Mouse (Mus musculus): ENCODE measurements around the gene Mnd1. TPM values are rescaled to one million over a fixed set of nuclear protein-coding genes. Genes with fewer than 3 reads are reported as not detected.

The Mnd1 gene
- polyA plus RNA-seq, 1 experiment from 2014 or later: 13.4 TPM

DNA sequence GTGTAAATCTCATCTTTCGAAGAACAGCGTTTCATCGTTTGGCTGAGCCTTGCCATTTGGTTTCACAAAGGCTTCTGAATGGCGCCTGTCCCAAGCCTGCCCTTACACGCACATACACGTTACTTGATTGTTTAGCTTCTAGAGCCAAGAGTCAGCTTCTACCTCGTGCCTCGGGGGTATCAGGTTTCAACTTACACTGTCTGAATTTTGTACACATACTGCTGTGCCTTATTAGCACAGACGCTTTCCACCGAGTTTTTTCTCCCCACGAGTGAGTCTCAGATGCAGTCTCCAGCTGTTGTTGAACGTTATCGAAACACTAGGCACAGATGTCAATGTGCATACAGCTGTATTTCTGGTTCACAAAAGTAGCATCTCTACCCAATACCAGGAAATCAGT lies 96.3 kb downstream of the Mnd1 start:
- 35% methylated on average over 13 of the region's 13 CpGs for WGBS
- Histone ChIP-seq H3K27ac (replicated peaks) (peak overlapping the region; percentile 80), H3K4me3 (0 out of 2 replicates have a peak overlapping the region, but pooled peaks have one; percentile 2), H3K36me3 (replicated peaks) (no peaks in the 10 kb centered on the region), H3K27me3 (replicated peaks; ENCODE audit: low read depth, poor library complexity, severe bottlenecking) (no peaks in the 10 kb centered on the region), H3K9me3 (peaks cover 13% of the 10 kb centered on the region; the same call in 1 of the 2 replicates), H3K4me1 (peaks cover 24% of the 10 kb centered on the region)
- peak; percentile 69 for DNase-seq (ENCODE audit: low spot score)

DNA sequence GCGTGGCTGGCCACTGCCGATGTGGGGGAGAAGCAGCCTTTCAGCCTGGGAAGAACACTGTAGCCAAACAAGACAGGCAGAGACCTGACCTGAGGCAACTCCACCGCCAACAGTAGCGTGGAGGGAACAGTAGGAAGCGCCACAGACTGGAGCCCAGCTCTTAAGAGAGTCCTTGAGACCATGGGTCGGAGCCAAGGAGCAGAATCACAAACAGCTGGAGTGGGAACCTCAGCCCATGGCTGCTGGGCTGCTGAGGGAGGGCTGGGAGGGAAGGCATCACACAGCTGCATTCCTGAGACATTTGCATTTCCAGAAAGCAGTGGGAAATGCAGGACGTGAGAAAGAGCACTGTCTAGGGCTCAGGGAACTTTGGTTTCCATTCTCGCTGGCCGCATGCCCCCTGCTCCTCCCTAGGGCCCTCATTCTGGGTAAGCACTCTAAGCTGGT lies 106.8 kb downstream of the Mnd1 start:
- Histone ChIP-seq H3K27me3 (replicated peaks; ENCODE audit: low read depth, poor library complexity, severe bottlenecking) (no peaks in the 10 kb centered on the region), H3K36me3 (replicated peaks) (no peaks in the 10 kb centered on the region), H3K4me1 (peaks cover 19% of the 10 kb centered on the region), H3K9me3 (no peaks in the 10 kb centered on the region), H3K27ac (replicated peaks) (peak overlapping the region; percentile 59), H3K4me3 (peak overlapping the region; percentile 36; the same call in 1 of the 2 replicates)
- WGBS: 7% methylated on average over 9 of the region's 9 CpGs
- DNase-seq (ENCODE audit: low spot score): peak; percentile 52

DNA sequence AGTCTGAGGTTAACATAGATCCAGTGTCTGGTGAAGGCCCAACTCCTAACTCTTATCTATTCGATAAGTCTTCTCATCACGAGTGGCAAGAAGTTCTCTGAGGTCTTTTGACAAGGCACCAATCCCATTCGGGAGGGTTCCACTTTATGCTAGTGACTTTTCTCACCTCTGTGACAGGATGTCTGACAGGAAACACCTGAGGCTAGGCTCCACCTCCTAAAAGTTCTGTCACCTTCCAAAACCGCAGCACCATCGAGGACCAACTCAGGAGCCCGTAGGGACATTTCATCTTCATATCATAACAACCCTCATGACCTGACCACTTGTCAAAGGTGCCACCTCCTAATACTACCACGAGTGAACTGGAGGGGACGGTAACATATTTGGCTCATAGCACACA lies 109.4 kb downstream of the Mnd1 start:
- Histone ChIP-seq H3K27ac (replicated peaks) (no peak overlapping the region), H3K4me1 (peaks cover 19% of the 10 kb centered on the region), H3K36me3 (replicated peaks) (no peaks in the 10 kb centered on the region), H3K9me3 (no peaks in the 10 kb centered on the region), H3K4me3 (no peak overlapping the region), H3K27me3 (replicated peaks; ENCODE audit: low read depth, poor library complexity, severe bottlenecking) (0 out of 2 replicates have a peak, but pooled peaks cover 6% of the 10 kb centered on the region)
- WGBS: 90% methylated on average over 8 of the region's 8 CpGs
- DNase-seq (ENCODE audit: low spot score): no peak

DNA sequence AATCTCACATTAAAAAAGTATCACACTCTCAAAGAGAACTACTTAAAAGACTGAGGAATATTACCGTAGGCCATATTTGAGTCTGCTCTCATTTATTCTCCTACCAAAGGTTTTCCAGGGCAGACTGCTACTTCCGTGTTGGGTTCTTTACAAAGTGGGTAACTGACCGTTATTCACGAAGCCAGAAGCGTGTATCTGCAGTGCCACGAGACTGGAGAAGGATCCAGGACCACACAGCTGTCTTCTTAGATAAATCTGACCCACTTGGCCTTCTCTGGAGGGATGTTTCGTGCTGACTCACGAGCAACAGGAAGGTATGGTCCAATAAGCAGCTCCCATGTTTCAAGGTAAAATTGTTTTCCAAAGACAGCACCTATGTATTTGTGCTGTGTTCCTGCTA lies 113.8 kb downstream of the Mnd1 start:
- WGBS: 89% methylated on average over 8 of the region's 8 CpGs
- Histone ChIP-seq H3K27ac (replicated peaks) (no peak overlapping the region), H3K27me3 (replicated peaks; ENCODE audit: low read depth, poor library complexity, severe bottlenecking) (0 out of 2 replicates have a peak, but pooled peaks cover 6% of the 10 kb centered on the region), H3K4me1 (peaks cover 32% of the 10 kb centered on the region), H3K36me3 (replicated peaks) (peaks cover 9% of the 10 kb centered on the region), H3K4me3 (no peak overlapping the region), H3K9me3 (no peaks in the 10 kb centered on the region)
- DNase-seq (ENCODE audit: low spot score): no peak

DNA sequence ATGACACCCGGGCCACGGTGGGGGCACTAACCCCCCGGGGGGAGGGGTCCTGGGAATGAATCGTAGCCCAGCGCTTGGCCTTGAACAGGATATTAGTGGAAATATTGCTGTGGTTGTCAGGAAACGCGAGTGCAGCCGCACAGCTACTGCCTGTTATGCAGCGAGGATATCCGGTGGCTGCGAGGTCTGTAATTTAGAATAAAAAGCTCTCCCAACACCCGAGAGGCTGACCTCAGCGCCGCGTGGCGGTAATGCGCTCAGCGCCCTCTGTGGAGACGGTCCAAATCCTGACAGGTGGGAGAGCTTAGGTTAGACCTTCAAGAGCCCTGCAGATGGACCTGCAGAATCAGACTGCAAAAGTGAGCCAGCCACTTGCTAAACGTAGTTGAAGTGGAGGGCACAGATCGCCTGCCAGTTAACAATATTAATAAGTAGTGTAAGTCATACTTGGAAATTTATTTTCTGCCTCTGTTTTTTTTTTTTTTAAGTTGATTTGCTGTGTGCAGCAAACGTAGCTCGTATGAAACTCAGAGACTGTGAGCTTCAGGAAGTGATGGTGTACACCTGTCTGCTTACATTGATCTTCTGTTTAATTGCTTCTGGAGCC lies 115.0 kb downstream of the Mnd1 start:
- peaks cover 20% of the 10 kb centered on the region for H3K36me3 ChIP-seq (replicated peaks)
- no peak for DNase-seq (ENCODE audit: low spot score)
- H3K4me3 ChIP-seq: peak overlapping the region; percentile 98
- WGBS: 8% methylated on average over 23 of the region's 23 CpGs
- H3K27me3 ChIP-seq (replicated peaks; ENCODE audit: low read depth, poor library complexity, severe bottlenecking): 0 out of 2 replicates have a peak, but pooled peaks cover 6% of the 10 kb centered on the region
- H3K27ac ChIP-seq (replicated peaks): peak overlapping the region; percentile 97
- H3K9me3 ChIP-seq: no peaks in the 10 kb centered on the region
- H3K4me1 ChIP-seq: peaks cover 38% of the 10 kb centered on the region

DNA sequence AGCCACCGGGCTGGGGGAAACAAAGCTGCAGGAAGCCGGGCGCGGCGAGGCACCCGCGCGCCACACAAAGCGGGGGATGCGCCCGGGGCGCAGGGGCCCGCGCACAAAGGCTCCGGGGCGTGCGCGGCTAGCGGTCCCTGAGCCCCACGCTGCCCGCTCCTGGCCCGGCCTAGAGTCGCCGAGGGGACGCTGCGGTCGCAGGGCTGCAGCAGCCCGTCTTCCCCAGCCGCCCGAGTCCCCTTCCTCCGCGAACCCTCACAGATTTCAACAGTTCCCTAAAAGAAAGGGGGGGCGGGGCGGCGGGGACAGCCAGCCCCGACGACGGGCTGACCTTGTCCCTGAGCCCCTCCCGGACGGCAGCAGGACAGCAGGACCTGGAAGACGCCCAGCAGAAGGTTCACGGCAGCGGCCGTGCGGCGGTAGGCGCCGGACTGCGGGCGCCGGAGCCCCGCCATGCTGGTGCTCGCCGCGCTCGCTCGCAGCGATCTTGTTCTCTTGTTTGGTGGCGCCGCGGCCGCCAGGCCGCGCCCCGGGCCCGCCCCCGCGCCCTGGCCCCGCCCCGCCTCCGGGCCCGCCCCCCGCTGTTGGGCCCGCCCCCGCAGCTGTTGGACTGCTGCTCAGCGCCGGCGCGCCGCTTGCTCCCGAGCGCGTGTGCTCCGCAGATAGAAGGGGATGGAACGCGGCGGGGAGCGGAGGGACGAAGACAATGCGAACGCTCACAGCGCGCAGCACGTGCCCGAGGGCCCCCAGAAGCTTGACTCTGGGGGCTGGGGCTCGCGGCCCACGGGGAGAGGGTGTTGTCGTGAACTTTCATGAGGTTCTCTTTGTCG lies 115.7 kb downstream of the Mnd1 start, which contains the start of gene Tmem131l:
TSS of gene Tmem131l (minus strand) at position 530 of the 830 bp plus-strand sequence.
- peak within 1 kb of the TSS; percentile 97 for H3K27ac ChIP-seq (replicated peaks)
- peaks cover 44% of the 10 kb centered on the region for H3K4me1 ChIP-seq
- H3K27me3 ChIP-seq (replicated peaks; ENCODE audit: low read depth, poor library complexity, severe bottlenecking): 0 out of 2 replicates have a peak, but pooled peaks cover 6% of the 10 kb centered on the region
- WGBS: under 1% methylated on average over 100 of the region's 100 CpGs
- peak within 1 kb of the TSS; percentile 98 for H3K4me3 ChIP-seq
- DNase-seq (ENCODE audit: low spot score): peak; percentile 95
- peaks cover 28% of the 10 kb centered on the region for H3K36me3 ChIP-seq (replicated peaks)
- no peaks in the 10 kb centered on the region for H3K9me3 ChIP-seq

DNA sequence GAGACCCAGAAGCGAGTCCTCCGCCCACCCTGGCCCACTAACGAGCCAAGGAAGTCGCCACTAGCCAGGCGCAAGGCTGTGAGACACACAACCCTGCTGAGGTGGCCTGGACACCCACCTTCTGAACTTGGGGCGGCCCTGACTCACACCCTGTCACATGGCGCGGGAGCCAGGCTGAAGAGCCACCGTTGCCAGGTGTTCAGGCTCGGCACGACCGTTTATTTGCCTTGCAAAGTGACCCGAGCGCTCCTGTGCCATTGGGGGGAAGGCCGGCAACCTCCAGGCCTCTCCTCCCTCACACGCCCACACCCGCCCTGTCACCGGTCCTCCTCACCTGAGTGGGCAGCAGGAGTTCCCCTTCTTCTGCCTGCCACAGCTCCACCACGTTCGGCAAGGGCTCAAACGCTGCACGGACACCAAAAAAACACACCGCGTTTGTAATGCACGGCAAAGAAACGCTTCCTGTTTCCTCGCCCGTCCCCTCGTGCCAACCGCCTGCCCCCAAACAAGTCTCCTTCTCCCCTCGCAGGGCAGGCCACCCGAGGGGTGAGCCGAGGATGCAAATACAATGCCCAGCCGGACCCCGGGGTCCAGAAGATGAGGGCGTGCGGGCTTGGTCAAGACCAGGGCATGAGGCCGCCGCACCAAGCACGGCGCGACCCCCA lies 116.5 kb downstream of the Mnd1 start:
- H3K4me3 ChIP-seq: peak overlapping the region; percentile 98
- peak; percentile 74 for DNase-seq (ENCODE audit: low spot score)
- 0 out of 2 replicates have a peak, but pooled peaks cover 6% of the 10 kb centered on the region for H3K27me3 ChIP-seq (replicated peaks; ENCODE audit: low read depth, poor library complexity, severe bottlenecking)
- no peaks in the 10 kb centered on the region for H3K9me3 ChIP-seq
- peaks cover 50% of the 10 kb centered on the region for H3K4me1 ChIP-seq
- peaks cover 33% of the 10 kb centered on the region for H3K36me3 ChIP-seq (replicated peaks)
- WGBS: under 1% methylated on average over 42 of the region's 42 CpGs
- H3K27ac ChIP-seq (replicated peaks): peak overlapping the region; percentile 97

DNA sequence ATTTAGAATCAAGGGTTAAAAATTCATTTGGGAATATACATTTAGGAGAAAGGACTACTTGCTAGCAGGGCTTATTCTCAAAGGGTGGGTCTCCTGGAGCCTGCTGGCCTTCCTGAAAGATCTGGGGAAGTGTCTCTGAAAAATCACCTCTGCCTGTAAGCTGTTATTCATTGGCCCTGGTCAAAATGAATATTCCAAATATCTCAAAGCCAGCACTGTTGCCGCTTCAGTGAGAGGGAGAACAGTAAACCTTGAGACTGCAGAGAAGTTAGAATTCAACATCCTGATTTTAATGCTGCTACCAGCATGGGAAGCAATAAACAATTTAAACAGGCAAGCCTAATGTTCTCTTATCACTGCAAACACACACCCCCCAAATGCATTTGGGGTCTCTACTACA lies 117.5 kb downstream of the Mnd1 start:
- DNase-seq (ENCODE audit: low spot score): no peak
- no peak overlapping the region for H3K27ac ChIP-seq (replicated peaks)
- H3K4me3 ChIP-seq: peak overlapping the region; percentile 98
- H3K4me1 ChIP-seq: peaks cover 60% of the 10 kb centered on the region
- 47% methylated on average over 1 of the region's 1 CpGs for WGBS
- H3K27me3 ChIP-seq (replicated peaks; ENCODE audit: low read depth, poor library complexity, severe bottlenecking): 0 out of 2 replicates have a peak, but pooled peaks cover 6% of the 10 kb centered on the region
- H3K36me3 ChIP-seq (replicated peaks): peaks cover 43% of the 10 kb centered on the region
- H3K9me3 ChIP-seq: no peaks in the 10 kb centered on the region

Other genes starting within 250 kb of the Mnd1 start
- gene Tmem131l, start 115.6 kb downstream of the Mnd1 start, polyA plus RNA-seq (2016; fragmentation: Nextera tagmentation; extraction: Ambion mirVana): 82.6 and 84.7 TPM in 2 replicates
- gene Gm6525, start 18.3 kb upstream of the Mnd1 start, polyA plus RNA-seq (2016; fragmentation: Nextera tagmentation; extraction: Ambion mirVana): 0.91 and 1.3 TPM in 2 replicates
- 31.0 and 31.3 TPM in 2 replicates for gene Trim2, start 151.1 kb upstream of the Mnd1 start, polyA plus RNA-seq (2016; fragmentation: Nextera tagmentation; extraction: Ambion mirVana)